Mouse (Mus musculus) heart, adult 18-20 months (tissue): ENCODE results near the gene Tgif2. TPM values are rescaled to one million over a fixed set of nuclear protein-coding genes. Genes with fewer than 3 reads are reported as not detected.
"Not testable (repeated sequence)": the region's sequence is repeated elsewhere in the genome, so short reads cannot be mapped to it uniquely, and the experiment has no call there.

ENCODE experiments used
- DNase-seq, 2 experiments: peaks; one replicate each; pipeline ENCODE4 v3.0.0; 2021 to 2022; ENCODE audit warnings: mixed read lengths in 1 of 2
- total RNA-seq, 2 experiments: library from RNA; stranded (reverse); gene quantifications; 2 replicates each; pipeline ENCODE4 v1.2.3; 2021

Gene Tgif2
- total RNA-seq, 2 experiments from 2014 or later, result 0.37 to 0.44 TPM

GRCm38 (mm10) chr2:156843331-156843730 is 3.5 kb downstream of the Tgif2 start:
- DNase-seq, result no peak

- DNase-seq, result no peak
Observed at GRCm38 (mm10) chr2:156844715-156845114, 4.9 kb downstream of the Tgif2 start.

- no peak for DNase-seq
Observed at GRCm38 (mm10) chr2:156847653-156848052, 7.8 kb downstream of the Tgif2 start.

GRCm38 (mm10) chr2:156848526-156849182 is 8.8 kb downstream of the Tgif2 start:
- DNase-seq, result no peak

GRCm38 (mm10) chr2:156850505-156850904 is 10.7 kb downstream of the Tgif2 start:
- DNase-seq, result no peak

- not testable (repeated sequence) for DNase-seq
Observed at GRCm38 (mm10) chr2:156853584-156853983, 13.8 kb downstream of the Tgif2 start.

- peak; percentile 27 to 42 for DNase-seq
Observed at GRCm38 (mm10) chr2:156853999-156854771, 14.4 kb downstream of the Tgif2 start.

GRCm38 (mm10) chr2:156856311-156856710 is 16.5 kb downstream of the Tgif2 start:
- no peak for DNase-seq

GRCm38 (mm10) chr2:156857385-156857791 is 17.6 kb downstream of the Tgif2 start:
- peak in 1 of 2 experiments; percentile 23 for DNase-seq

GRCm38 (mm10) chr2:156857835-156858234 is 18.0 kb downstream of the Tgif2 start, which contains the start of gene 4930518I15Rik:
TSS of gene 4930518I15Rik (minus strand) at chr2:156857946.
- DNase-seq, result no peak

- DNase-seq, result no peak
Observed at GRCm38 (mm10) chr2:156858671-156859070, 18.9 kb downstream of the Tgif2 start.

GRCm38 (mm10) chr2:156862041-156862717 is 22.4 kb downstream of the Tgif2 start:
- DNase-seq, result peak in 1 of 2 experiments; percentile 47

GRCm38 (mm10) chr2:156862772-156863486 is 23.1 kb downstream of the Tgif2 start, which contains the start of gene Rab5if:
TSS of gene Rab5if (plus strand) at chr2:156863128.
- DNase-seq, result peak; percentile 98 to 99

- DNase-seq, result peak; percentile 57 to 67
Observed at GRCm38 (mm10) chr2:156863487-156864160, 23.8 kb downstream of the Tgif2 start.

GRCm38 (mm10) chr2:156864481-156864880 is 24.7 kb downstream of the Tgif2 start:
- DNase-seq, result no peak

GRCm38 (mm10) chr2:156868994-156869393 is 29.2 kb downstream of the Tgif2 start:
- peak; percentile 18 to 56 for DNase-seq

- DNase-seq, result no peak
Observed at GRCm38 (mm10) chr2:156869554-156869953, 29.7 kb downstream of the Tgif2 start.

GRCm38 (mm10) chr2:156870519-156870918 is 30.7 kb downstream of the Tgif2 start:
- DNase-seq, result peak; percentile 62 to 68

GRCm38 (mm10) chr2:156873629-156874028 is 33.8 kb downstream of the Tgif2 start:
- peak; percentile 48 to 70 for DNase-seq

- no peak for DNase-seq
Observed at GRCm38 (mm10) chr2:156874047-156874759, 34.4 kb downstream of the Tgif2 start.
